Mouse (Mus musculus): ENCODE data around the gene Sae1.

Gene Sae1

GRCm38 (mm10) chr7:16374989-16375388, 12.6 kb downstream of the Sae1 start:
- Histone ChIP-seq H3K4me1 (replicated peaks; ENCODE audit: low read depth, low read length) (peaks cover 54% of the 10 kb centered on the region), H3K27me3 (ENCODE audit: insufficient read depth, low read length) (no peaks in the 10 kb centered on the region), H3K9me3 (ENCODE audit: low read length) (no peaks in the 10 kb centered on the region), H3K36me3 (ENCODE audit: insufficient read depth, low read length) (peaks cover 96% of the 10 kb centered on the region), H3K4me3 (replicated peaks; ENCODE audit: low read length) (no peak overlapping the region)
- TF ChIP-seq NANOG (IDR thresholded peaks at IDR 0.05; ENCODE audit: borderline replicate concordance, low read length): no peak
- TF ChIP-seq CTCF (conservative IDR thresholded peaks at IDR 0.05; ENCODE audit: low read length): no peak
- no peak for TF ChIP-seq POU5F1 (IDR thresholded peaks at IDR 0.05; ENCODE audit: borderline replicate concordance, low read length)

GRCm38 (mm10) chr7:16373719-16374118, 13.9 kb downstream of the Sae1 start:
- H3K4me3 ChIP-seq (replicated peaks; ENCODE audit: low read length): no peak overlapping the region
- peaks cover 64% of the 10 kb centered on the region for H3K4me1 ChIP-seq (replicated peaks; ENCODE audit: low read depth, low read length)
- H3K27me3 ChIP-seq (ENCODE audit: insufficient read depth, low read length): no peaks in the 10 kb centered on the region
- TF ChIP-seq CTCF (conservative IDR thresholded peaks at IDR 0.05; ENCODE audit: low read length) (peak; percentile 13; the same call in 1 of the 2 replicates), POU5F1 (IDR thresholded peaks at IDR 0.05; ENCODE audit: borderline replicate concordance, low read length) (no peak), NANOG (IDR thresholded peaks at IDR 0.05; ENCODE audit: borderline replicate concordance, low read length) (no peak)
- no peaks in the 10 kb centered on the region for H3K9me3 ChIP-seq (ENCODE audit: low read length)
- peaks cover 96% of the 10 kb centered on the region for H3K36me3 ChIP-seq (ENCODE audit: insufficient read depth, low read length)

GRCm38 (mm10) chr7:16370596-16370995, 17.0 kb downstream of the Sae1 start:
- no peak overlapping the region for H3K4me3 ChIP-seq (replicated peaks; ENCODE audit: low read length)
- TF ChIP-seq CTCF (conservative IDR thresholded peaks at IDR 0.05; ENCODE audit: low read length) (no peak), POU5F1 (IDR thresholded peaks at IDR 0.05; ENCODE audit: borderline replicate concordance, low read length) (no peak), NANOG (IDR thresholded peaks at IDR 0.05; ENCODE audit: borderline replicate concordance, low read length) (no peak)
- H3K27me3 ChIP-seq (ENCODE audit: insufficient read depth, low read length): no peaks in the 10 kb centered on the region
- no peaks in the 10 kb centered on the region for H3K9me3 ChIP-seq (ENCODE audit: low read length)
- peaks cover 78% of the 10 kb centered on the region for H3K4me1 ChIP-seq (replicated peaks; ENCODE audit: low read depth, low read length)
- H3K36me3 ChIP-seq (ENCODE audit: insufficient read depth, low read length): peaks cover 96% of the 10 kb centered on the region

- TF ChIP-seq NANOG (IDR thresholded peaks at IDR 0.05; ENCODE audit: borderline replicate concordance, low read length) (no peak), POU5F1 (IDR thresholded peaks at IDR 0.05; ENCODE audit: borderline replicate concordance, low read length) (no peak), CTCF (conservative IDR thresholded peaks at IDR 0.05; ENCODE audit: low read length) (no peak)
- Histone ChIP-seq H3K4me3 (replicated peaks; ENCODE audit: low read length) (no peak overlapping the region), H3K4me1 (replicated peaks; ENCODE audit: low read depth, low read length) (peaks cover 81% of the 10 kb centered on the region), H3K27me3 (ENCODE audit: insufficient read depth, low read length) (no peaks in the 10 kb centered on the region), H3K9me3 (ENCODE audit: low read length) (no peaks in the 10 kb centered on the region), H3K36me3 (ENCODE audit: insufficient read depth, low read length) (peaks cover 96% of the 10 kb centered on the region)
These were observed 18.8 kb downstream of the Sae1 start for GRCm38 (mm10) chr7:16368835-16369234.

GRCm38 (mm10) chr7:16366669-16367068, 20.9 kb downstream of the Sae1 start:
- H3K27me3 ChIP-seq (ENCODE audit: insufficient read depth, low read length): no peaks in the 10 kb centered on the region
- TF ChIP-seq NANOG (IDR thresholded peaks at IDR 0.05; ENCODE audit: borderline replicate concordance, low read length) (no peak), POU5F1 (IDR thresholded peaks at IDR 0.05; ENCODE audit: borderline replicate concordance, low read length) (no peak), CTCF (conservative IDR thresholded peaks at IDR 0.05; ENCODE audit: low read length) (no peak)
- peak overlapping the region; percentile 30; the same call in 1 of the 2 replicates for H3K4me3 ChIP-seq (replicated peaks; ENCODE audit: low read length)
- no peaks in the 10 kb centered on the region for H3K9me3 ChIP-seq (ENCODE audit: low read length)
- peaks cover 97% of the 10 kb centered on the region for H3K36me3 ChIP-seq (ENCODE audit: insufficient read depth, low read length)
- H3K4me1 ChIP-seq (replicated peaks; ENCODE audit: low read depth, low read length): peaks cover 86% of the 10 kb centered on the region

GRCm38 (mm10) chr7:16366133-16366646, 21.4 kb downstream of the Sae1 start:
- Histone ChIP-seq H3K9me3 (ENCODE audit: low read length) (no peaks in the 10 kb centered on the region), H3K4me3 (replicated peaks; ENCODE audit: low read length) (peak overlapping the region; percentile 30), H3K27me3 (ENCODE audit: insufficient read depth, low read length) (no peaks in the 10 kb centered on the region), H3K4me1 (replicated peaks; ENCODE audit: low read depth, low read length) (peaks cover 90% of the 10 kb centered on the region), H3K36me3 (ENCODE audit: insufficient read depth, low read length) (peaks cover 99% of the 10 kb centered on the region)
- no peak for TF ChIP-seq CTCF (conservative IDR thresholded peaks at IDR 0.05; ENCODE audit: low read length)
- no peak for TF ChIP-seq NANOG (IDR thresholded peaks at IDR 0.05; ENCODE audit: borderline replicate concordance, low read length)
- TF ChIP-seq POU5F1 (IDR thresholded peaks at IDR 0.05; ENCODE audit: borderline replicate concordance, low read length): no peak

- peaks cover 90% of the 10 kb centered on the region for H3K4me1 ChIP-seq (replicated peaks; ENCODE audit: low read depth, low read length)
- H3K36me3 ChIP-seq (ENCODE audit: insufficient read depth, low read length): peaks cover 99% of the 10 kb centered on the region
- H3K27me3 ChIP-seq (ENCODE audit: insufficient read depth, low read length): no peaks in the 10 kb centered on the region
- no peaks in the 10 kb centered on the region for H3K9me3 ChIP-seq (ENCODE audit: low read length)
- H3K4me3 ChIP-seq (replicated peaks; ENCODE audit: low read length): peak overlapping the region; percentile 32; the same call in 1 of the 2 replicates
- no peak for TF ChIP-seq CTCF (conservative IDR thresholded peaks at IDR 0.05; ENCODE audit: low read length)
- TF ChIP-seq NANOG (IDR thresholded peaks at IDR 0.05; ENCODE audit: borderline replicate concordance, low read length): peak; percentile 96
- TF ChIP-seq POU5F1 (IDR thresholded peaks at IDR 0.05; ENCODE audit: borderline replicate concordance, low read length): peak; percentile 92
These were observed 22.6 kb downstream of the Sae1 start for GRCm38 (mm10) chr7:16364901-16365500.

GRCm38 (mm10) chr7:16364319-16364718, 23.3 kb downstream of the Sae1 start:
- no peaks in the 10 kb centered on the region for H3K27me3 ChIP-seq (ENCODE audit: insufficient read depth, low read length)
- TF ChIP-seq NANOG (IDR thresholded peaks at IDR 0.05; ENCODE audit: borderline replicate concordance, low read length): no peak
- no peak for TF ChIP-seq POU5F1 (IDR thresholded peaks at IDR 0.05; ENCODE audit: borderline replicate concordance, low read length)
- TF ChIP-seq CTCF (conservative IDR thresholded peaks at IDR 0.05; ENCODE audit: low read length): no peak
- H3K4me3 ChIP-seq (replicated peaks; ENCODE audit: low read length): 0 out of 2 replicates have a peak overlapping the region, but pooled peaks have one; percentile 32
- H3K36me3 ChIP-seq (ENCODE audit: insufficient read depth, low read length): peaks cover 99% of the 10 kb centered on the region
- H3K9me3 ChIP-seq (ENCODE audit: low read length): no peaks in the 10 kb centered on the region
- peaks cover 87% of the 10 kb centered on the region for H3K4me1 ChIP-seq (replicated peaks; ENCODE audit: low read depth, low read length)

Data from E14TG2a.4 (cell line).